Mouse (Mus musculus): ENCODE measurements around the gene Ndufv2. TPM values are rescaled to one million over a fixed set of nuclear protein-coding genes. Genes with fewer than 3 reads are reported as not detected.
"Not testable (repeated sequence)": the region's sequence is repeated elsewhere in the genome, so short reads cannot be mapped to it uniquely, and the experiment has no call there.

Gene Ndufv2
- polyA plus RNA-seq, 1 experiment from 2014 or later = 364 TPM

DNA sequence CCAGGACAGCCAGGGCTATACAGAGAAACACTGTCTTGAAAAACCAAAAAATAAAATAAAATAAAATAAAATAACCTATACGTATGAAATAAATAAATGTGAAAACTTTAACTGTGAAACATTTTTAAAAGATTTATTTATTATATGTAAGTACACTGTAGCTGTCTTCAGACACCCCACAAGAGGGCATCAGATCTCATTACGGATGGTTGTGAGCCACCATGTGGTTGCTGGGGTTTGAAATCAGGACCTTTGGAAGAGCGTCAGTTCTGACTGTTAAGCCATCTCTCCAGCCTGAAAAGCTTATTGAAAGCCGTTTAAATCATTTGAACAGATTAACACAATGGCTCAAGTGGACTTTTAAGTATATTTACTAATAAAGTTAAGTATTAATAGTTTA, 57.7 kb downstream of the Ndufv2 start:
- not testable (repeated sequence) for H3K4me2 ChIP-seq; H3K4me3 ChIP-seq (replicated peaks); H3K9ac ChIP-seq; H3K4me1 ChIP-seq; H3K27me3 ChIP-seq; ATAC-seq (replicated peaks; ENCODE audit: low FRiP score); H3K27ac ChIP-seq; H3K9me3 ChIP-seq (replicated peaks)
- WGBS = 92% methylated on average over 4 of the region's 4 CpGs
- H3K36me3 ChIP-seq = peaks cover 11% of the 10 kb centered on the region; the same call in 1 of the 2 replicates

DNA sequence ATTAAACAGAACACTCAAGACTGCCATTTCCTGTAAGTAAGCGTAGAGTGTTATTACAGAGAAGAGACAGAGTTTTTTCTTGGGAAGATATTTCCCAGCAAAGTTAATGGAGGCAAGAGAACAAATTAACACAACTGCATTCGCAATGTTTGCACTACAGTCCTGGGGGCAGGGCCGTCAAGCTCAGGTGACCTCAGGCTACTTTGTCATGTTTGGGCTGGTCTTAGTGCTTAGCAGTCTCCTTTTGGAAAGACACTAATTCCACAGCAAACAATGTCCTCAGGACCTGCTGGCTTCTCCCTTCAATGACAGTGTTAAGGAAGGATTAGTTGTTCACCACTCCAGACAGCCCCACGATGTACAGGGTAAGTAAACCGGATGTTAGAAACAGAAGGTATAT, 60.3 kb downstream of the Ndufv2 start:
- no peak overlapping the region for H3K4me2 ChIP-seq
- peaks cover 17% of the 10 kb centered on the region for H3K36me3 ChIP-seq
- no peak overlapping the region for H3K27ac ChIP-seq
- H3K4me3 ChIP-seq (replicated peaks) = no peak overlapping the region
- no peak overlapping the region for H3K9ac ChIP-seq
- 67% methylated on average over 5 of the region's 5 CpGs for WGBS
- no peaks in the 10 kb centered on the region for H3K4me1 ChIP-seq
- no peak for ATAC-seq (replicated peaks; ENCODE audit: low FRiP score)
- no peaks in the 10 kb centered on the region for H3K27me3 ChIP-seq
- H3K9me3 ChIP-seq (replicated peaks) = no peaks in the 10 kb centered on the region

DNA sequence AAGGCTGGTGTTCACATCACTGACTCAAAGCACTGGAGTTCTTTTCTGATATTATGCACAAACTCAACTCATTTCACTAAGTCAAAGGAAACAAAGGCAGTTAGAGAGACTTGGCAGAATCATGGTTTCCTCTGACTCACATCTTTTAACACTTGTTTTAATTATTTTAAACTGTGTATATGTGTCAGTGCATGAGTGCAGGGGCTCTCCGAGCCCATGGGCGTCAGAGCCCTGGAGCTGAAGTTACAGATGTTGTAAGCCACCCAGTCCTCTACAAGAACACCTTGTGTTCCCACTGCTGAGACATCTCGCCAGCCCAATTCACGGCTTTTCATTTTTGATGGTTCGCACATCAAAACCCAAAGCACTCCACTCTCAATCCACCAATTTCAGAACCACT, 68.1 kb downstream of the Ndufv2 start:
- Histone ChIP-seq H3K4me2 (no peak overlapping the region), H3K9ac (no peak overlapping the region), H3K27ac (no peak overlapping the region), H3K4me1 (no peaks in the 10 kb centered on the region), H3K4me3 (replicated peaks) (no peak overlapping the region), H3K9me3 (replicated peaks) (no peaks in the 10 kb centered on the region), H3K27me3 (no peaks in the 10 kb centered on the region), H3K36me3 (peaks cover 12% of the 10 kb centered on the region)
- WGBS = 89% methylated on average over 5 of the region's 5 CpGs
- ATAC-seq (replicated peaks; ENCODE audit: low FRiP score) = no peak

DNA sequence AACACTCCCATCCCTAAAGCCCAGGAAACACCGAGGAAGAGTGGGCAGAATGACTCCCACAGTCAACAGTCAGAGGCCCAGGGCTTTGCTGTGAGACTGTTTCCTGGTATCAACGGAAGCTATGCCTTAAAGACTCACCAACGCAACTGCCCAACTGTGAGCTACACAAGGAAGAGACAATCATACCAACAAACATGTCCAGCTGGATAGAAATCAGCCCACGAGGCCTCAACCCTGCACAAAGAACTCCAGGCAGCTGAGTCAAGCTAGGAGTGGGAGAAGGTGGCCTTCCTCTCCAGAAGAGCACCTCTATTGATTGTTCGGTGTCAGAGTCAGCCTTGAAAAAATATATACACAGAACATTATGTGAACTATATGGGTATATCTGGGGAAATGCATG, 69.4 kb downstream of the Ndufv2 start:
- Histone ChIP-seq H3K9ac (no peak overlapping the region), H3K27me3 (no peaks in the 10 kb centered on the region), H3K36me3 (peaks cover 17% of the 10 kb centered on the region), H3K9me3 (replicated peaks) (no peaks in the 10 kb centered on the region), H3K4me1 (no peaks in the 10 kb centered on the region), H3K4me3 (replicated peaks) (no peak overlapping the region), H3K4me2 (no peak overlapping the region), H3K27ac (no peak overlapping the region)
- ATAC-seq (replicated peaks; ENCODE audit: low FRiP score) = no peak
- 90% methylated on average over 5 of the region's 5 CpGs for WGBS

Other genes with a start within 250 kb of the Ndufv2 start
- gene Ralbp1, start 215.8 kb downstream of the Ndufv2 start, polyA plus RNA-seq (2015; fragmentation: Nextera tagmentation; extraction: Ambion mirVana) = 66.0 and 70.2 TPM in 2 replicates
- 115 and 118 TPM in 2 replicates for gene Twsg1, start 150.3 kb downstream of the Ndufv2 start, polyA plus RNA-seq (2015; fragmentation: Nextera tagmentation; extraction: Ambion mirVana)
- gene Ankrd12, start 24.5 kb downstream of the Ndufv2 start, polyA plus RNA-seq (2015; fragmentation: Nextera tagmentation; extraction: Ambion mirVana) = 24.8 and 26.0 TPM in 2 replicates
- gene Washc1, start 10.0 kb upstream of the Ndufv2 start, polyA plus RNA-seq (2015; fragmentation: Nextera tagmentation; extraction: Ambion mirVana) = 40.3 and 41.7 TPM in 2 replicates
- gene Ddx11, start 22.0 kb upstream of the Ndufv2 start, polyA plus RNA-seq (2015; fragmentation: Nextera tagmentation; extraction: Ambion mirVana) = 23.0 and 26.1 TPM in 2 replicates

All from kidney, embryonic 15.5 days (tissue).